Mouse (Mus musculus) adrenal gland, postnatal 25 days (tissue): ENCODE data around the gene Pmm2. TPM values are rescaled to one million over a fixed set of nuclear protein-coding genes. Genes with fewer than 3 reads are reported as not detected.

ENCODE experiments used
- DNase-seq: peaks from one replicate; pipeline ENCODE4 v3.0.0; 2021; ENCODE audit warnings: mixed read lengths
- microRNA-seq, 2 experiments: library from miRNA; unstranded; fragments of <30 nt; microRNA quantifications; one replicate each; pipeline ENCODE4 v1.2.0; 2021
- total RNA-seq: library from RNA; stranded (reverse); gene quantifications from 2 replicates; pipeline ENCODE4 v1.2.3, GENCODE M21; 2021

Gene Pmm2
- total RNA-seq, 1 experiment from 2014 or later = 66.8 TPM

DNA sequence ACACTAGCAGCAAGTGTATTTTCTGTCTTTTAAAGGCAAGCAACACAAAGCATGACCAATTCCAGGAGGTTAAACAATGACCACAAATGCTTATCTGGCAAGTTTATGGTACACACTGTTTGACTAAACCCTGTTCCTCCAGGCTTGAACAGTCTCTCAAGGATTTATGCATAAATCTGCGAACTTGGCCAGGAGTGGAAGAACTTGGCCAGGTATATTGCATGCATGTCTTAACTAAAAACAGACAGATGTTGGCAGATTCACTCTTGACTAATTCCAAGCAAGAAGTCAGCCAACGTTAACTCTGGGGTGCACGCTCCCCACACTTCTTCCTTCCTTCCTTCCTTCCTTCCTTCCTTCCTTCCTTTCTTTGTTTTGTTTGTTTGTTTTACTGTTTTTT is 42.3 kb downstream of the Pmm2 start:
- DNase-seq = no peak

- DNase-seq = no peak
Measured at GRCm38 (mm10) chr16:8680470-8680869, 43.0 kb downstream of the Pmm2 start, which contains the start of gene Gm5767. Gene Gm5767 (plus strand): TSS chr16:8680770.

GRCm38 (mm10) chr16:8685087-8685486 is 47.6 kb downstream of the Pmm2 start:
- DNase-seq = no peak

- DNase-seq = peak; percentile 61
Measured at GRCm38 (mm10) chr16:8686121-8686870, 48.8 kb downstream of the Pmm2 start.

DNA sequence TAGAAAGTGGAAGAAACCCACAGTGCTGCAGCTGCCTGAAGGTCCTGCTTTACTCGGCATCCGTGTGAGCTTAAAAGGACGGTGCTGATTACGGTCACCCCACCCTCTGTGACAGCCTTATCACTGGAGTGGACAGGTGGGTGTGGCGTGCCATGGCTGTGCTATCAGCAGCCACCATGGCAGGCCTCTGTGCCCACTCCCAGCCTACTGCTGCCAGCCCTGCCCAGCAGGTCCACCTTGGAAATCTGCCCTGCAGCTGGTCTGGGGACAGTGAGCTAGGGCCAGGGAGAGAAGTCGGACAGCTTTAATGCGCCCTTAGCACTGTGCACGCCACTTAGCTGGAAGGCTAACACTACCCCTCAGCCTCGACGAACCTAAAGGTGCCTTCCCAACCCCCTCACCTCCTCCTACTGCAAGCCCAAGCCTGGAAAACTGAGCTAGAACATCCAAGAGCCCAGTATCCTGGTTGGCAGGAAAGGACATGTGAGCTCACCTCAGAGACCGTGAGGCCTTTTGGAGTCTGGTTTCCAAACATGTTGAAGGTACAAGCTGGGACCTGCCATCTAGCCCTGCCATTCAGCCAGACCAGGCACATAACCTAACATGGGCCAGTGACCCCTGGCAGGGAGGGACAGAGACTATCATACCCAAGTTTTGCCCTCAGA is 49.5 kb downstream of the Pmm2 start:
- DNase-seq = no peak

DNA sequence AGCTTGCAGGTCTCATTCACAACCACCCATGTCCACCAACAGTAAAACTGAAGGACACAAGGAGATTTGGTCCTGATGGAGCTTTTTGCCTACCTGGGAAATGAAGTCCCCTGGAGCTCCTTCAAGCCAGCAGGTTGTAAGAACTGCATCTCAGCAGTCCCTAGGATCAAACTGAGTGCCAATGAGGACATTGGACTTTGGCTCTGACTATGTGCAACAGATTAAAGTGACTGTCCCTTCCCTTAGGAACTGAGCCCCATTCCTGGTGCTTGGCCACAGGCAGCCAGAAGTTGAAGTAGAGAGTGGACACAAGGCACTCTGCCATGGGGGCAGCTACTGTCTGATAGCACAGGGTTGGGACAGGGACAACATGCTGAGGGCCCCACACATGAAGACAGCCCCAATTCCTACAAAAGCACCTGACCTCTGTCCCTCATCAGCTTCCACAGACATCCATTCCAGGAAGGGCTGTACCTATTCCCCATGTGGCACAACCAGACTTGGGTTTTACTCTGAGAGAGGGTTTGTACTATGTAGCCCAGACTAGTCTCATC is 50.2 kb downstream of the Pmm2 start:
- DNase-seq = no peak

DNA sequence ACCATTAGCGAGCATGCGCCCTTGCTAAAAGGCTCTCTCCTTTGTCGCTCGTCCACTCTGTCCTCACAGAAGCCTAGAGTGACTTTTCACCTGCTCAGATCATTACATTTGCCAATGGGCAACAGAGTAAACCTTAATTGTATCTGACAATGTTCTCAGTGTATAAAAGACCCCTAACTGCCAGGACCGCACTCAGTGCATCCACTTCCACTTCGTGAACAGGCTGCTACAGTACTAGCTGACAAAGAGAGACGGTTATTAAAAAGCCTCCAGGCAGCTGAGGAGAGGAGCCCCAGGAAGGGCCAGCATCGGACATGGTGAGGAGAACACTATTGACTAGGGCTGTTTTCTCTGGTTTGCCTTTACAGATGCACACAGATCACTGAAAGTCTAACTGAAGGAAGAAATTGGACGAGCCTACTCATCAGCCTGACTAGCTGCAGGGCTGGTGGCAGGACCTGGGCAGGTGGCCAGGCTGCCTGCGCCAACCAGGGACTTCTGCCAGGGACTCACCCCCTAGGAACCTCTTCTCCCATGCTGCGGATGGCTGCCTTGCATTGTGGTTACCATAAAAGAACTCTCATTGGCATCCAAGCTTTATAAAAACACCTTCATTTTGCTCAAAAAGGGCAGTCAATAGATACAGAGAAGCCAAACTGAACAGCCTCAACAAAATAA is 52.6 kb downstream of the Pmm2 start:
- peak; percentile 64 for DNase-seq

GRCm38 (mm10) chr16:8691206-8691605 is 53.7 kb downstream of the Pmm2 start:
- no peak for DNase-seq

- DNase-seq = no peak
Measured at GRCm38 (mm10) chr16:8699556-8699955, 62.1 kb downstream of the Pmm2 start.

DNA sequence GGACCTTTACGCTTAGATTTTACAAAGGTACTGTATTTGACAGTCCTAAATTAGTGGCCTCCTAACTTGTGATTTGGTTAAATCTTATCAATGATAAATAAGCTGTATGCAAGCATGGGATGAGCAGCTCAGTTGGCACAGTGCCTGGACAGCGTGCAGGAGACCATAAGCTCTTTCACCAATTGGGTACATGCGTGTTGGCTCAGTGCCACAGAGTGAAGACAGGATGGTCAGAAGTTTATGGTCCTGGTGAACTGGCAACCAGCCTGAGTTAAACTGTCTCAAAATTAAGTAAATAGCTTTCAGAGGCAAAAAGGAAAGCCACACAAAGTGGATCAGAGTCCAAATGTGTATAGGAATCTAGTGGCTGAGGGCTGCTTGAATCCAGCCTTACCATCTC is 63.1 kb downstream of the Pmm2 start:
- no peak for DNase-seq

DNA sequence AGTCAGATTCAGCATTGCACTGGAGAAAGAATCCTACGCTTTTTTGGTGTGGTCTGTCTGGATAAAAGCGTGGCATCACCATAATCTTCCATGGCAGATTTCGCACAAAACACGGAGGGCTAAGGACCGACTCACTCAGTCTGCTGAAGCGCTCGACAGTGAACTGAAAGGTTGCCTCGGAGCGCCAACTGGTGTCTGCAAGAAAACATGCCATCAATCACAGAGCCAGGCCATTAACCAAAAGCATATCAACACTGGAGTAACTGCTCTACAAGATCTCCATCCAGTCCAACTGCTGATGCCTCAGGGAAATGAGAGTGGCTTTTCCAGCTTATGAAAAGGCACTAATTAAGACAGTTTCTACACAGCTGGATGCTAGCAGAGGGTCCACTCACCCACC is 74.5 kb downstream of the Pmm2 start:
- DNase-seq = no peak

Small RNA genes within 50 kb of the gene (microRNA-seq; reads per million reads assigned to microRNA genes)
- 0 reads per million in 2 experiments for gene Gm22137

Other genes with a start within 250 kb of the Pmm2 start
- not detected in 2 replicates for gene Tmem114, start 212.5 kb upstream of the Pmm2 start, total RNA-seq
- 11.7 and 18.3 TPM in 2 replicates for gene Mettl22, start 166.9 kb upstream of the Pmm2 start, total RNA-seq
- gene Abat, start 124.2 kb upstream of the Pmm2 start, total RNA-seq = 51.9 and 61.8 TPM in 2 replicates
- gene Tmem186, start within 50 bp of the Pmm2 start, total RNA-seq = 22.7 and 23.9 TPM in 2 replicates
- 91.2 and 94.1 TPM in 2 replicates for gene Carhsp1, start 34.5 kb downstream of the Pmm2 start, total RNA-seq
- not detected in 2 replicates for gene Gm5767, start 43.1 kb downstream of the Pmm2 start, total RNA-seq
- 112 and 133 TPM in 2 replicates for gene Usp7, start 154.6 kb downstream of the Pmm2 start, total RNA-seq
- gene 1810013L24Rik, start 192.4 kb downstream of the Pmm2 start, total RNA-seq = 79.5 and 93.3 TPM in 2 replicates